Mouse (Mus musculus) ES-E14 (cell line): ENCODE measurements around the gene Tpd52l1. TPM values are rescaled to one million over a fixed set of nuclear protein-coding genes. Genes with fewer than 3 reads are reported as not detected.

Source experiments
- DNase-seq: peaks from one replicate; pipeline ENCODE4 v3.0.0-alpha.2; 2013; ENCODE audit warnings: low read depth, low spot score
- H3K27ac ChIP-seq: 2 replicates; pipeline ENCODE4 v1.5.1; 2012; ENCODE audit warnings: low read depth, mild to moderate bottlenecking, low read length, moderate library complexity, mixed read lengths; ENCODE audit not compliant: poor library complexity, insufficient read depth, severe bottlenecking
- H3K36me3 ChIP-seq: 2 replicates; pipeline ENCODE4 v1.6.1; 2012; ENCODE audit warnings: mild to moderate bottlenecking, low read length, moderate library complexity, mixed read lengths; ENCODE audit not compliant: control insufficient read depth, poor library complexity, insufficient read depth, severe bottlenecking
- H3K4me1 ChIP-seq, 2 experiments: fragments of 150-350 bp in 1 of 2; sonication (generic) in 1 of 2; 2 replicates each; pipeline ENCODE4 v1.6.1; 2012; ENCODE audit warnings: low read length in 2 of 2, mild to moderate bottlenecking in 1 of 2, mixed read lengths in 1 of 2; ENCODE audit not compliant: control insufficient read depth in 2 of 2, insufficient read depth in 2 of 2, poor library complexity in 1 of 2
- H3K4me3 ChIP-seq, 2 experiments: fragments of 150-350 bp in 1 of 2; sonication (generic) in 1 of 2; 2 replicates each; pipeline ENCODE4 v1.5.1; 2012; ENCODE audit warnings: low read length in 2 of 2, low read depth in 1 of 2, mild to moderate bottlenecking in 1 of 2, mixed read lengths in 1 of 2; ENCODE audit not compliant: insufficient read depth in 1 of 2, poor library complexity in 1 of 2, severe bottlenecking in 1 of 2
- H3K9ac ChIP-seq: 2 replicates; pipeline ENCODE4 v1.6.1; 2012; ENCODE audit warnings: low read depth, mild to moderate bottlenecking, low read length, mixed read lengths; ENCODE audit not compliant: poor library complexity, insufficient read depth, severe bottlenecking
- H3K9me3 ChIP-seq: fragments of 150-350 bp; sonication (generic); 2 replicates; pipeline ENCODE4 v1.6.1; 2012; ENCODE audit warnings: low read depth, mild to moderate bottlenecking, low read length; ENCODE audit not compliant: control insufficient read depth, insufficient read depth
- CHD2 ChIP-seq: IDR thresholded peaks from 2 replicates; pipeline ENCODE4 v1.6.1; 2014; ENCODE audit warnings: mild to moderate bottlenecking, low read depth, low read length, inconsistent platforms
- HCFC1 ChIP-seq: IDR thresholded peaks from 2 replicates; pipeline ENCODE4 v1.6.1; 2012; ENCODE audit warnings: low read length, inconsistent platforms, borderline replicate concordance; ENCODE audit not compliant: insufficient read depth
- MAFK ChIP-seq: IDR thresholded peaks from 2 replicates; pipeline ENCODE4 v1.6.1; 2014; ENCODE audit warnings: mild to moderate bottlenecking, low read depth, low read length, inconsistent platforms; ENCODE audit not compliant: insufficient read depth
- ZC3H11A ChIP-seq: IDR thresholded peaks from 2 replicates; pipeline ENCODE4 v1.6.1; 2012; ENCODE audit warnings: low read depth, mild to moderate bottlenecking, inconsistent platforms, low read length, borderline replicate concordance
- ZNF384 ChIP-seq: IDR thresholded peaks from 2 replicates; pipeline ENCODE4 v1.6.1; 2012; ENCODE audit warnings: low read depth, low read length, inconsistent platforms
- in situ Hi-C, 2 experiments: fragments of 600-800 bp; cut with MboI; formaldehyde crosslinking; loops; one replicate each; pipeline ENCODE4 v1.15.1; 2025; ENCODE audit warnings: low sequenced_read_pairs in 2 of 2, inconsistent platforms in 1 of 2; ENCODE audit not compliant: unreplicated experiment in 2 of 2
- total RNA-seq: library from RNA; depleted of rRNA; stranded (reverse); fragments of 300-350 nt; gene quantifications from 2 replicates; pipeline ENCODE4 v1.2.3, GENCODE M21; 2012

Gene Tpd52l1
- total RNA-seq, 1 experiment: 18.0 TPM

DNA sequence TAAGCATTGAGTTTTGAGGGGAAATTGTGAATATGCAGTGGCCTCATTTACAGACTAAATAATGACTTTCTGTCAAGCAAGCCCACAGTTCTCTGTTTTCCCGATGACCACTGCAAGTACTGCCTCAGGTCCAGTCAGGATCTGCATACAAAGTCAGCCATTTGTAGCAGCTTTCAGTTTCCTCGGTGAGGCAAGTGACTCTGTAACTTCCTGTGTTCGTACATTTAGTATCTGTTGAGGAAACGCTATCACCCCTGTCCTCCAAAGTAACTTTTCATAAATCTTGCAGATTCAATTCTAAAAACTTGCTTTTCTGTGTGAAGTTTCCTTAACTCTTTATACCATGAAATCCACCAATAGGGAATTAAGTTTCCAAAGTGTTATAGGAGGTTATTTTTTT lies 19.7 kb upstream of the Tpd52l1 start:
- H3K9me3 ChIP-seq: no peaks in the 10 kb centered on the region
- no peak overlapping the region for H3K27ac ChIP-seq
- TF ChIP-seq CHD2 (no peak), MAFK (no peak), ZNF384 (no peak), ZC3H11A (no peak), HCFC1 (no peak)
- no peak overlapping the region for H3K4me3 ChIP-seq
- H3K36me3 ChIP-seq: no peaks in the 10 kb centered on the region
- H3K4me1 ChIP-seq: no peaks in the 10 kb centered on the region
- DNase-seq: no peak
- in situ Hi-C loops: no loop called here
- no peak overlapping the region for H3K9ac ChIP-seq

DNA sequence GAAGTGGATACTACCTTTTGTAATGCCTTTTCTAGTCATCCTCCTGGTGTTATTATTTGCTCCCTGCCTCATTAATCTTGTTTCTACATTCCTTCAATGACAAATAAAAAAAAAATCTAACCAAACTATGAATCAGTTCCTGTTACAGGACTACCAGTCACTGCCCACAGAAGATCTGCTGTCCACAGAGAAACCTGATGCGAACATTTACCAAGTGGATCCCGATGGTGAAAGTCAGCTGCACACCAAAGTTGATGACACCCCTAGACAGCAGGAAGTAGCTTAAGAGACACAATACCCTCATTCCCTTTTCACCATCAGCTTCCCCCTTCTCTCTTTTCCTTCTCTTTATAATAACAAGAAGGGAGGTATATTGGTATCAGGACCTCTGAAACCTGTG lies 17.3 kb upstream of the Tpd52l1 start:
- no peaks in the 10 kb centered on the region; the same call in 1 of the 2 replicates for H3K36me3 ChIP-seq

DNA sequence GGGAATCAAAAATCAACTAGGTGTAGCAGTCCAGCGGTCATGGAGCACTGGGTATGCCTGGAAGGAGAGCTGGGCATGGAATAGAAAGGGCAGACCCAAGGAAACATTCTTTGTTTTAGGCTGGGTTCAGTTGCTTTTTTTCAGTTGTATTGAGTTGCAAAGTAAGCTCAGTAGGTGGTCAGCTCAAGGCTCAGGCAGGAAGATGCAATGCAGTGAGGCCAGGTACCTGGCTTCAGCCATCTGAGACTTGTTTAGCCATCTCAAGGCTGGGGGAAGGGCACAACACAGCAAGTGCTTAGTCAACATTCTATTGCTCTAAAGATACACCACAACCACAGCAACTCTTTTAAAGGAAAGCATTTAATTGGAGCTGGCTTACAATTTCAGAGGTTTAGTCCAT lies 11.0 kb upstream of the Tpd52l1 start:
- Histone ChIP-seq H3K4me3 (no peak overlapping the region), H3K36me3 (no peaks in the 10 kb centered on the region; the same call in 1 of the 2 replicates), H3K9me3 (no peaks in the 10 kb centered on the region), H3K27ac (peak overlapping the region; percentile 80; the same call in 1 of the 2 replicates), H3K9ac (no peak overlapping the region), H3K4me1 (peaks cover 2 to 13% of the 10 kb centered on the region in 2 experiments; a peak in 3 of 4 replicates)
- in situ Hi-C loops: no loop called here
- DNase-seq: peak; percentile 59
- TF ChIP-seq ZNF384 (peak; percentile 90), CHD2 (0 out of 2 replicates have a peak, but pooled peaks have one; percentile 17), ZC3H11A (no peak), MAFK (peak; percentile 80)

More for the DNA sequence above, 17.3 kb upstream of the Tpd52l1 start:
- no peaks in the 10 kb centered on the region for H3K9me3 ChIP-seq
- no peak overlapping the region for H3K4me3 ChIP-seq
- DNase-seq: no peak
- H3K27ac ChIP-seq: no peak overlapping the region
- no peak for TF ChIP-seq ZNF384
- TF ChIP-seq ZC3H11A: no peak
- no peak for TF ChIP-seq HCFC1
- TF ChIP-seq MAFK: no peak
- TF ChIP-seq CHD2: no peak
- in situ Hi-C loops: no loop called here
- no peak overlapping the region for H3K9ac ChIP-seq
- peaks cover 0 to 2% of the 10 kb centered on the region in 2 experiments; a peak in 1 of 4 replicates for H3K4me1 ChIP-seq

DNA sequence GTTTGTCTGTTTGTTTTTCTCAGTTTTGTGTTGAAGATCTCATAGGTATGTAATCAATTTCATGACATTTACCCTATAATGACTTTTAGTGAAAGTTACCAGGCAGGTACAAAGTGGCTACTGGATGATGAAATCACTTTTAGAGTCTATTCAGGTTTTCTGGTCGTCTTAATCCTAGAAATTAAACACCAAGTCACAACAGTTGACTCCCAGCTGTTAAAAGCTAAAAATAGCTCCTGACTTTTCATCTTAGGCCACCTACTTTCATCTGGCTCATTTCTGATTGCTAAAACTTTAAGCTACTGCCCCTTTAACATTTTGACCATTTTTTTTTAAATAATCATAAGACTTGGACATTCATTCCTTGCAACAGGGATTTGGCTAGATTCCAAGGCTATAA lies 1.3 kb upstream of the Tpd52l1 start:
- Histone ChIP-seq H3K9me3 (no peaks in the 10 kb centered on the region), H3K9ac (no peak overlapping the region), H3K4me1 (peaks cover 0 to 3% of the 10 kb centered on the region in 2 experiments; a peak in 1 of 4 replicates), H3K4me3 (no peak overlapping the region), H3K36me3 (no peaks in the 10 kb centered on the region), H3K27ac (no peak overlapping the region)
- no peak for TF ChIP-seq ZC3H11A
- no peak for TF ChIP-seq MAFK
- TF ChIP-seq HCFC1: no peak
- no peak for TF ChIP-seq CHD2
- no peak for TF ChIP-seq ZNF384
- no peak for DNase-seq
- in situ Hi-C loops: no loop called here

DNA sequence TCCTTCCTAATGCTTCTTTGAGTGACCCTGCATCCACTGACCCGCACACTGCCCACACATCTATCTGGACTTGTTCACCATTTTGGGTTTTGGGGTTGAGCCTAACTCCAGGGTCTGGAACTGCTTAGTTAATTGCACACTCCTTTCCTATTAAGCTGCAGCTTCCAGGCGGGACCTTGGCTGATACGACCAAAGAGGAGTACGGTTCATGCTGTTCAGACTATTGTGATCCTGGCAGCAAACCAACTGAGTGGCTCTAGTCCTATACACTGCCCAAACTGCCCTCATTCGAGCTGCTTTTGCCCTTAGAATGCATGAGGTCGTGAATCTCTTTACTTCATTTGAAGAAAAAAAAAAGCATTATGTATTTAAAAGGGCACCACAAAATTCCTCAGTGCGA lies 1.6 kb downstream of the Tpd52l1 start:
- H3K9ac ChIP-seq: no peak overlapping the region
- in situ Hi-C loops: no loop called here
- H3K9me3 ChIP-seq: no peaks in the 10 kb centered on the region
- H3K27ac ChIP-seq: no peak overlapping the region
- peaks cover 0 to 3% of the 10 kb centered on the region in 2 experiments; a peak in 1 of 4 replicates for H3K4me1 ChIP-seq
- no peak for TF ChIP-seq HCFC1
- TF ChIP-seq ZC3H11A: no peak
- TF ChIP-seq CHD2: no peak
- no peak for TF ChIP-seq MAFK
- no peak for TF ChIP-seq ZNF384
- H3K36me3 ChIP-seq: no peaks in the 10 kb centered on the region
- DNase-seq: no peak
- H3K4me3 ChIP-seq: no peak overlapping the region
